Mouse (Mus musculus): Measurements from ENCODE around the gene Tprg.

- TF ChIP-seq CTCF (IDR thresholded peaks at IDR 0.05; ENCODE audit: borderline replicate concordance, insufficient read depth, low read length): no peak
- TF ChIP-seq POLR2A (IDR thresholded peaks at IDR 0.05; ENCODE audit: low read depth, low read length): no peak
These were observed 23.7 kb upstream of the Tprg start for GRCm38 (mm10) chr16:25262965-25263364.

Measured in embryonic fibroblast, embryonic 13.5 days (primary cell).